Mouse (Mus musculus) erythroblast, embryonic 14.5 days (primary cell): ENCODE data around the gene Fam83d.

Experiments used
- GATA1 ChIP-seq: IDR thresholded peaks from 2 replicates; pipeline ENCODE4 v1.6.1; 2012; ENCODE audit warnings: low read length, inconsistent platforms, mixed read lengths
- TAL1 ChIP-seq: IDR thresholded peaks from 3 replicates; pipeline ENCODE4 v1.6.1; 2012; ENCODE audit warnings: low read length, inconsistent platforms, mixed read lengths

- TF ChIP-seq GATA1 (no peak), TAL1 (no peak)
Observed at GRCm38 (mm10) chr2:158739113-158739512, 28.8 kb upstream of the Fam83d start.
